Mouse (Mus musculus) kidney, adult 9 months (tissue): ENCODE measurements at regions not wholly inside any gene's neighbourhood (a gene's known extent, or its start where the extent isn't known, plus 50 kb on each side); places are given as distances from the start of the nearest gene placed in this dataset.

Experiments
- DNase-seq: peaks from one replicate; pipeline ENCODE4 v3.0.0; 2022

GRCm38 (mm10) chr2:167878255-167878865 is 53.5 kb upstream of the Ptpn1 start:
- no peak for DNase-seq

GRCm38 (mm10) chr2:167877254-167877870 is 54.5 kb upstream of the Ptpn1 start:
- no peak for DNase-seq

GRCm38 (mm10) chr2:167872507-167872906 is 59.4 kb upstream of the Ptpn1 start:
- no peak for DNase-seq

GRCm38 (mm10) chr2:167870153-167870552 is 61.7 kb upstream of the Ptpn1 start:
- DNase-seq: no peak

GRCm38 (mm10) chr2:167866751-167867150 is 65.1 kb upstream of the Ptpn1 start:
- DNase-seq: peak; percentile 80

- no peak for DNase-seq
Observed at GRCm38 (mm10) chr2:167865525-167865924, 66.3 kb upstream of the Ptpn1 start.

- DNase-seq: no peak
Observed at GRCm38 (mm10) chr2:167864672-167865071, 67.2 kb upstream of the Ptpn1 start.

- DNase-seq: peak; percentile 73
Observed at GRCm38 (mm10) chr2:167864228-167864627, 67.6 kb upstream of the Ptpn1 start.

GRCm38 (mm10) chr2:167863616-167864015 is 68.2 kb upstream of the Ptpn1 start:
- DNase-seq: no peak

GRCm38 (mm10) chr2:167861178-167861520 is 70.7 kb upstream of the Ptpn1 start:
- no peak for DNase-seq

GRCm38 (mm10) chr2:167860457-167861177 is 71.2 kb upstream of the Ptpn1 start:
- DNase-seq: peak; percentile 90

- DNase-seq: no peak
Observed at GRCm38 (mm10) chr2:167859575-167859974, 72.3 kb upstream of the Ptpn1 start.

GRCm38 (mm10) chr2:167858346-167858745 is 73.5 kb upstream of the Ptpn1 start:
- DNase-seq: no peak

GRCm38 (mm10) chr2:167857911-167858310 is 73.9 kb upstream of the Ptpn1 start:
- no peak for DNase-seq

GRCm38 (mm10) chr2:167856920-167857475 is 74.9 kb upstream of the Ptpn1 start:
- peak; percentile 86 for DNase-seq

GRCm38 (mm10) chr2:167856020-167856419 is 75.8 kb upstream of the Ptpn1 start:
- no peak for DNase-seq

- no peak for DNase-seq
Observed at GRCm38 (mm10) chr2:167854060-167854459, 77.8 kb upstream of the Ptpn1 start.

- DNase-seq: peak; percentile 54
Observed at GRCm38 (mm10) chr2:167853411-167853821, 78.4 kb upstream of the Ptpn1 start.

- DNase-seq: peak; percentile 83
Observed at GRCm38 (mm10) chr2:167852582-167852981, 79.3 kb upstream of the Ptpn1 start.

GRCm38 (mm10) chr2:167851216-167851896 is 80.5 kb upstream of the Ptpn1 start:
- DNase-seq: peak; percentile 86

GRCm38 (mm10) chr2:167849999-167850552 is 81.8 kb upstream of the Ptpn1 start:
- no peak for DNase-seq

GRCm38 (mm10) chr2:167848468-167849440 is 83.1 kb upstream of the Ptpn1 start:
- no peak for DNase-seq
